Mouse (Mus musculus) E14TG2a.4 (cell line): ENCODE results near the gene Cit.

Source experiments
- CTCF ChIP-seq: conservative IDR thresholded peaks from 2 replicates; pipeline ENCODE4 v1.5.1; 2014; ENCODE audit warnings: low read length
- NANOG ChIP-seq: IDR thresholded peaks from 2 replicates; pipeline ENCODE4 v1.6.1; 2014; ENCODE audit warnings: borderline replicate concordance, low read length, mixed read lengths
- POU5F1 ChIP-seq: IDR thresholded peaks from 2 replicates; pipeline ENCODE4 v1.6.1; 2014; ENCODE audit warnings: low read length, borderline replicate concordance

GRCm38 (mm10) chr5:115852431-115852830 lies 7.4 kb downstream of the Cit start:
- TF ChIP-seq CTCF (no peak), NANOG (no peak), POU5F1 (no peak)
